Mouse (Mus musculus) cerebellum, adult 2 months (tissue): ENCODE measurements around the gene Zpld1.

Source experiments
- CTCF ChIP-seq: fragments of 200-500 bp; IDR thresholded peaks from 2 replicates; pipeline ENCODE4 v1.5.1; 2011; ENCODE audit warnings: low read depth, mild to moderate bottlenecking, control low read depth, low read length, moderate library complexity, borderline replicate concordance; ENCODE audit not compliant: insufficient read depth
- POLR2A ChIP-seq: fragments of 200-500 bp; IDR thresholded peaks from 2 replicates; pipeline ENCODE4 v1.6.1; 2011; ENCODE audit warnings: low read length, control low read depth, borderline replicate concordance; ENCODE audit not compliant: insufficient read depth

DNA sequence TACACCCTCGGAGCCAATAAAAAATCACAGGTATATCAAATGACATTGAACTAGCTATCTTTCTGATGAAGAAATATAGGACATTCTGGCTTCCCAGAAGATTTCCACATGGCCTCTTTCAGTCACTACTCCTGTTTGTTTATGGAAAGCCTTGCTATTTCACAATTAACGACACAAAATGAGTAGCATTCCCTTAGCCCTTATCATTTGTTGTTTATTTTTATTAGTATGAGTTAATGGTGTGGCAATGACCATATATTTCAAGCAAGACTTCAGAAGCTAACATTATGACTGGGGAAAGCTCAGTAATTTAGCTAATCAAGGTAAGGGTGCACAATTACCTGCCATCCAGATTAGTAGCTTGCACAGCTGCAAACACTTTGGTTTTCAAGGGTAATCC, 56.8 kb downstream of the Zpld1 start:
- TF ChIP-seq CTCF (no peak), POLR2A (no peak)
